Mouse (Mus musculus): ENCODE measurements around the gene Lmntd2. TPM values are rescaled to one million over a fixed set of nuclear protein-coding genes. Genes with fewer than 3 reads are reported as not detected.

The Lmntd2 gene
- total RNA-seq, 2 experiments from 2014 or later = not detected

DNA sequence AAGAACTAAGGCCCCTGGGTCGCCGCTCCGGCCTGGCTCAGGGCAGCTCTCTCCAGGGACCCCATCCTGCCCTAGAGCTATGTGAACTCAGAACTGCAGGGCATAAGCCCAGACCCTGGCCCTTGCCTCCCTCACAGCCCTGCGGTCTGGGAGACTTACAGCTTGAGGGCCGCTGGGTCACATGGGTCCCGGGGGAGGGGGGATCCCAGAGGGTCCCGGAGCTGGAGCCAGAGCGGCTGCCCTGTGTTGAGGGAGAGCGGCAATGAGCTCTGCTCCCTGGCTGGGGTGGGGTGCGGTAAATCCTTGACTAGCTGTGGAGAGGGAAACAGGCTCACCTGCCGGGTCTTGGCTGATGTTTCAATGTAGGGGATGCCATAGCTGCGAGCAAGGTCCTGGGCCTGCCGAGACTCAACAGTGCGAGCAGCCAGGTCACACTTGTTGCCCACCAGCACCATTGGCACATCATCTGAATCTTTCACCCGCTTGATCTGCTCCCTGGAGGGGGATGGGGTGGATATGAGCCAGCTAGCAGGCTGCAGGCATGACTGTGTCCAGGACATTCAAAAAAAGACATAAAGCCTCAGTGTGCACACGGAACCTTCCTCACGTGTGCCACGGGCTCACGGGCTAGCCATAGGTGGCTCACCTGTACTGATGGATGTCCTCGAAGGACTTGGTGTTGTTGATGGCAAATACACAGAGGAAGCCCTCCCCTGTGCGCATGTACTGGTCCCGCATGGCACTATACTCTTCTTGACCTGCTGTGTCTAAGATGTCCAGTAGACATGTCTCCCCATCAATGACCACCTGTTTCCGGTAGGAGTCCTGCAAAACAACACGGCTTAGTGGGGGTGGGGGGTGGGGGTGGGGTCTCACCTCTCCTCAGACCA, 21.8 kb downstream of the Lmntd2 start:
- no peak for DNase-seq (ENCODE audit: low spot score in 2 of 2)

DNA sequence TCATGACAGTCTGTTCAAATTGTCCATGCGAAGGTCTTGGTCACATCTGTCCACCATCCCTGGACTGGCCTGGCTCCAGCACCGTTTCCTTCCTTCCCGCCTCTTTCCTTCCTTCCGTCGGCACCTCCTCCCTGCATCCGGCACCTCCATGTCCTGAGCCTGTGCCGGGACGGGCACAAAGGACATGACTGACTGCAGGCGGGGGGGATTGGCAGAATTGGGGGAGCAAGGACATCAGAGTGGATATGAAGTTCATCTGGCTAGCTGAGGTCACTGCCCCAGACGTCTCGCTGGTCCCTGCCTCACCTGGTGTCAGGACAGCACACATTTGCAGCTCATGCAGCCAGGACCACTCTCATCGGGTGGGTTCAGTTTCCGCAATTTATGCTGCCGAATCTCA, 22.8 kb downstream of the Lmntd2 start:
- no peak for DNase-seq (ENCODE audit: low spot score in 2 of 2)

DNA sequence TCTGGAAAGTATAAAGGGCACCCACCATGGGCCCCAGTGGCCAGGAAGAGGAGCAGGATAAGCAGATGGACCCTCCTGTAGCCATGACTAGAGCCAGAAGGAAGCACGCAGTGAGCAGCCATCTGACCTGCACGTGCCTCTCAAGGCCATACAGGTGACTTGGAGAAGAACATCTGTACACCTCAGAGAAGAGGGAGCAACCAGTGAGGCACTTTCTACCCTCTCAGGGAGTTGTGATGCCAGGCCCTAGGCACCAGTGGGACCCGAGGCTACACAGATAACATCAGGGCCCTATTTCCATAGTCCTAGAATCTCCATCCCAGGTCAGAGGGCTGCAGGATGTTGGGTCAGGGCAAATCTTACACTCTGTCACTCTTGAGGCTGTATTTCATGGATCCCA, 23.7 kb downstream of the Lmntd2 start:
- DNase-seq (ENCODE audit: low spot score in 2 of 2) = no peak

DNA sequence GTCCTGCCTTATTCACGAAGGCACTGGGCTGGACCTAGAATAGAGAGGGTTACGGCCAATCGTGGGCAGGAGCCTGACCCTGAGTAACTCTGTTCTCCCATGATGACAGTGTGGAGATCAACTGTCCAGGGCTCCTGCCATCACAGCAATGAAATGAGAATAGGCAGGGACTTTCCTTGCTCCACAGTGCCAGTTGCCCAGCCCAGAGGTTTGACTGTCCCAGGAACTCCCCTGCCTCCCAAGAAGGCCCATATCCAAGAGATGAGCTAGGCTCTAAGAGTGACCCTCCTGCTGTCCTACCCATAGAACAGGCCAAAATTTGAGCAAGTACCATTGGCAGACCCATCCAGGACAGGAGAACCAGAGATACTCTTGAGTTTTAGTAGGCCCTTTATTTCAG, 25.1 kb downstream of the Lmntd2 start:
- no peak for DNase-seq (ENCODE audit: low spot score in 2 of 2)

DNA sequence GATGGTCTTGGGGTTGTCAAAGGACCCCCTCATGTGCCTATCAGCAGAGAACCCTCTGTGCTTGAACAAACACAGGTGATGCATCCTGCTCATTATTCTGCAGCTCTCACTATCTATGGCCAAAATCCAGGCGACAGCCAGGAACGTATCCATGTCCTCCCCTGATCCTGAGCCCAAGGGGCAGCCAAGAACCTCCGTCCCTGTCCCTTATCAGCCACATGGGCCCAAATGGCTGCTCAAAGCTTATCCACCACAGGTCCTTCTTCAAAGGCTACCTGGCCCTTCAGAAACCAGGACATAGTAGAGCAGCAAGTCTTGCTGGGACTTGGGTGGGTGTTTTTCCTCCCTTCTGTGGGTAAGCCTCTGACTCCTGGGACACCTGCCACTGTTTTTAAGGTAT, 25.7 kb downstream of the Lmntd2 start:
- DNase-seq (ENCODE audit: low spot score in 2 of 2) = no peak

DNA sequence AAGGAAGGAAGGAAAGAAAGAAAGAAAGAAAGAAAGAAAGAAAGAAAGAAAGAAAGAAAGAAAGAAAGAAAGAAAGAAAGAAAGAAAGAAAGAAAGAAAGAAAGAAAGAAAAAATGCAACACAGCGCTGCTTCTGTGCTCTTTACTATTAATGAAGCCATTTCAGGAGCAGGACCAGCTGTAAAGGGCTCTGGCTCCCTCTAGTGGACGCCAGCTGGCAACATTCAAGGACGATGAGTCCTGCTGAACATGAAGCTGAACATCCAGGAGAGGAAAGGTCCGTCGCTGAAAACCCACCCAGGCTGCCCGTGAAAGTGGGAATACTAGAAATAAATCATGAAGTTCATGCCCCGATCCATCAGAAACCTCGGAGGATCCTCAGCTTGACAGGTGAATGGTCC, 37.7 kb downstream of the Lmntd2 start:
- peak; percentile 85 to 92 for DNase-seq (ENCODE audit: low spot score in 2 of 2)

DNA sequence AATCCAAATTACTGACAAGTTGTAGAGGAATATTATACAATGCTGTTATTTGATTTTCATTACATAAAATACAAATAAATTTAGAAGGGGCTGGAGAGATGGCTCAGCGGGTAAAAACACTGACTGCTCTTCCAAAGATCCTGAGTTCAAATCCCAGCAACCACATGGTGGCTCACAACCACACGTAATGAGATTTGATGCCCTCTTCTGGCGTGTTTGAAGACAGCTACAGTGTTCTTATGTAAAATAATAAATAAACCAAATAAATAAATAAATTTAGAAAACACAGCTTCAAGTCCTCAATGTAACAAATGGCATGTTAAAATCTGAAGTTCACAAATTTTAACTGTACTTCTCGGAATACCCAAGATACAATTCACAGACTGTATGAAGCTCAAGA, 38.8 kb downstream of the Lmntd2 start:
- no peak for DNase-seq (ENCODE audit: low spot score in 2 of 2)

DNA sequence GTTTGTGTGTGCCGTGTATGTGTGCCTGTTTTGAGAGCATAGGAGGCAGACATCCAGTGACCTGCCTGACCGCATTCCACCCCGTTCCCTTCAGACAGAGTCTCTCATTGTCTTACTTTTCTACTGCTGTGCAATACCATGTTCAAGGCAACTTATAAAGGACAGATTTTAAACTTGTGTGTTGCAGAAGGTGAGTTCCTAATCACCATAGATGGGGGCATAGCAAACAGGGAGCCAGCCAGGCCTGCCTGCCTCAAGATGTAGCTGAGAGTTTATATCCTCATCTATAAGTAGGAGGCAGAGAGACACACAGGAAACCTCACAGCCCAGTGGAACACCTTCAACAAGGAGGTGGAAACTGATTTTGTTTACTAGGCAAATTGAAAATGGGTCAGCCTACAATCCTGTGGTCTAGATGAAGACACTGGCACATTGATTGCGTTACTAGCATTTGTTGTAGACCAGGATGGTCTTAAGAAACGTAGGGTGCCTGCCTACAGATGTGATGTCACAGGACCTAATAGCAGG, 40.5 kb downstream of the Lmntd2 start:
- DNase-seq (ENCODE audit: low spot score in 2 of 2) = no peak

DNA sequence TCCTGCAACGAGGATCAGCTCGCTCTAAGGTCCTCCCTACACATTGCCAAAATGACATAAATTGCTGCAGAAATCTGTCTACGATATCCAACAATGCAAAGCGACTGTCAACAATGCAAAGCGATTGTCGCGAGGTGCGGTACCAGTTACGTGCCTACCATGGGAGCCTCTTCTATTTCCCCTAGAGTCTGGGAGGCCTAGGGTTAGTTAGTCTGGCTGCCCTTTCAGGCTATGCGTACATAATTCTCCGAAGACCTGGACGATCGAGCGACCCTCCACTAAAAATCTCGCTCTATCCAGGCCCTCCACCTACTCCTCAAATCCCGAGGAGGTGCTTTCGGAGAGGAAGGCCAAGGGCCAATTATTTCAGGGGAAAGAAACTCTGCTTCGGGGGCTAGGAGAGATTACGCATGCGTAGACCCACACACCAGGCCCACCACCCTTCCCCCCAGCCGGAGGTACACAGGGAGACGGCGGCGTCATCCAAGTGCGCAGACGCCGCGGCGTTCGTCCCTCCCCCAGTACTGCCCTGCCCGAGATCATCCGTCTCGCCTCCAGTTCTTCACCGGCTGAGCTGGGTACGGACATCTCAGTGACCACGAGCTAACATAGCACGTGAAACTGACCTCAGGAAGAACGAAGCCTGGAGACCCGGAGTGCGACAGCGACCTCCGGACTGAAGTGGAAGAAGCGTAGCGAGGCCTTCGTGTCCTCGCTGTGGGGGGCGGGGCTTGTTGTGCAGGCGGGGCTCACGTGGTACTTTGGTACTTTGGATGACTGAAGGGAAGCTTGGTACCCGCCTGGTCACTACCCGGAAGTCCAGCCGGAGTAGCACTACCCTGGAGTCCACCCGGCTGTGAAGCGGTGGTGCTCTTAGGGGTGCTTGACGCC, 41.5 kb downstream of the Lmntd2 start, which contains the start of gene Rnh1:
Gene Rnh1, minus strand, starts transcription at position 742 of the 891 bp plus-strand sequence.
- DNase-seq (ENCODE audit: low spot score in 2 of 2) = peak; percentile 91 to 92

DNA sequence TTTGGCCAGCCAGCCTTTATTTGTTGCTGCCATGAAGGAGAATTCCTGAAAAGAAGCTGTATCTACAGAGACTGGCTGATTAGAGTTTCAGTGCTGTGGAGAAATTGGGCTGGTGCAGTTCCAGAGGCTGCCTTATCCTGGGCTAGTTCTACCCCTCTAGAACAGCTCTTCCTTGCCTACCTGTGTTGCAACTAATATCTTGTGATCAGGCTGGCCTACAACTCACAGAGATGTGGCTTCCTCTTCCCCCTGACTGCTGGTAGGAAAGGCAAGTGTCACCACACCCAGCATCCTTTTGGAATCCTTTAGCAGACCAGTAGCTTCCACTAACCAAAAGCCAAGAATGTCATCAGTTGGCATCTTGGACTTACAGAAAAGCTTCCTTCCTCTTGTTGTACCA, 44.0 kb downstream of the Lmntd2 start:
- no peak for DNase-seq (ENCODE audit: low spot score in 2 of 2)

DNA sequence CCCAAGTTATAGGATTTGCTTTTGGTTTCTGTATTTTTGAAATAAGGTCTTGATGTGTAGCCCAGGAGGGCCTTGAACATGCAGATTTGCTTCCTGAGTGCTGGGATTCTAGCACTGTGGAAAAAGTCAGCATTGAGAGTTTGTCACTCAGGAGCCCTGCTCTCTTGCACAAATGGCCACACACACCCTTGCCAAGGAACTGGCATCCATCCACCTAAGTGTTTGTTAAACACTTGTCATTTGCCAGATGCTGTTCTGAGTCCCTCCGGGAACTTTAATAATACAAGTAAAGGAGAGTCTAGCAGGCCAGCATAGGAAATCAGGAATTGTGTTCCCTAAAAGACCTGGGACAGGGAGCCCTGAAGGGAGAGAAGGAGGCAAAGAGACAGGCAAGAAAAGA, 44.6 kb downstream of the Lmntd2 start:
- DNase-seq (ENCODE audit: low spot score in 2 of 2) = no peak

DNA sequence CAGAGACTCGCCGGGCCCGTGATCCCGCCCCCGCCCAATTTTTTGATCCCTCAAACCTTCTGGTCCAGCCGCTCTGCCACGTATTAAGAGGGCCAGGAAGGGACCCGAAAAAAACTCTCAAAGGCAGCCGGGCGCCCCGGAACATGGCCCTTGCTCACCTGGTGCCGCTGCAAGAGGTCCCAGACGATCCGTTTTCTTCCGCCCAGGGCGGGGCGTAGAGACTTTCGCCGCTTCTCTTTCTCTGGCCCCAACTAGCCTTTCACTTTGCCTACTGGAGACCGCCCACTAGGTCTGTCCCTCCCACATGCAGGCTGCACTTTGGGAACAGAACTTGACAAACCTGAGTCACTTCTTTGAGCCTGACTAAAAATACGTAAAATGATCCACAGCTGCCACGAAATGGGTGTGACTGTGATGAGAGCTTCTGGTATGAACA, 45.3 kb downstream of the Lmntd2 start:
- DNase-seq (ENCODE audit: low spot score in 2 of 2) = peak; percentile 50 to 69

DNA sequence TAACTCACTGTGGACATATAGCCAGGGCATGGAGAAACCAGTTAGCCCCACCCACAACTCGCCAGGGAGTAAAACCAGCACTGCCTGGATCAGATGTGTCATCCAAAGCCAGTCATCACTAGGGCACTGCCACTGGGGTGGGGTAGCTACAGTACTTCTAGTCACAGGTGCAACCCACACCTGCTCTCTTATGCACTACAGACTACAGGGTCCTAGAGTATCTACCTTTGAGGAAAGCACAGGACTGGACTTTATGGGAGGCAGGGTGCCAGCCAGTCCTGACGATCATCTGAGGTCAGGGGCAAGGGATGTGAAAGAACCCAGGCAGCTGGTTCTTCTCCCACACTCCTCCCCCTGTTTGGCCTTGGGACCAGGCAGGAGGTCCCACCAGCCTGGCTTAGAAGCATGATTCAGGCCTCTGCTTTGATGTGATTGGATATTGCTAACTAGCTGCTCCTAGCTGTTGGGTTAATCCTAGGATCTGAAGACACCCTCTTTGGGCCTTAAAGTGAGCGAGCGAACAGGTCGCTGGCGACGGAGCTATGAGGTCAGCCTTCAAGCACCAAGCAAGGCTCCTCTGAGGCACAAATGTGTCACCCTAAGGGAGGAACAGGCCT, 45.9 kb downstream of the Lmntd2 start:
- peak in 1 of 2 experiments; percentile 24 for DNase-seq (ENCODE audit: low spot score in 2 of 2)

DNA sequence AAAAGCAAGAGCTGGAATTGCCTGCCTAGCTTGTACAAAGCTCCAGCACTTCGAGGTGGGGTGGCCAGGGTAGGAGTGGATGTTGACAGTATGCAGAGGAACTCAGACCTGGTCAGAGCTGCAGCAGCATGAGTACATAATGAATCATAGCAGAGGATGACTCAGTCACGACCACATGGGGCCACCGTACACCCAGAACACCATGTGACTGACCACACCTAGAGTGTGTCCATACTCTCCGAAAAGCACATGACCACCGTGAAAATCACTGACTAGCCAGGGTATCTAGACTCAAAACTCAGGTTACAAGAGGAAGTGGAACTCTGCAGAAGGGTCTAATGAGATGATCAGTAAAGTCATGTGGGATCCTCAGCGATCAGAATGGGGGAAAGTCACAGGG, 49.0 kb downstream of the Lmntd2 start:
- DNase-seq (ENCODE audit: low spot score in 2 of 2) = peak; percentile 18 to 42

DNA sequence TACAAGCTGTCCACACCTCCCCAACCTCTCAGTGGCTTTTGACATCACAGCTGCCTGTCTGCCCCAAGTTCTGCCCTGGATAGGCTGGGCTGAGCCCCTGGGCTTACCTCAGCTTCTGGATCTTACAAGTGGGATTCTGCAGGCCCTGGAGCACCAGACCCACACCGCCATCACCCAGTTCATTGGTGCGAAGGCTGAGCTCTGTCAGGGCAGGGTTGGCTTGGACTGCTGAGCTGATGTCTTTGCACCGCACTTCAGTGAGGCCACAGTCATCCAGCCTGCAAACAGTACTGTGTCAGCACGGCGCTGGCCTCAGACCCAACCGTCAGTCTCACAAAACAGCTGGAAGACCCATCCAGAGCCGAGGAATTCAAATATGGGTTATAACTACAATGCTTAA, 49.5 kb downstream of the Lmntd2 start:
- no peak for DNase-seq (ENCODE audit: low spot score in 2 of 2)

Small RNAs within 50 kb of the gene (microRNA-seq; reads per million reads assigned to microRNA genes)
- gene Mir210 = 125 to 200 reads per million in 2 experiments

Other genes starting within 250 kb of the Lmntd2 start
- gene Ifitm1, start 246.9 kb downstream of the Lmntd2 start, total RNA-seq (2021) = 1 to 10 TPM; 2.0 to 3.4 TPM
- 10 to 100 TPM; 12.9 to 13.6 TPM for gene Ifitm3, start 203.3 kb downstream of the Lmntd2 start, total RNA-seq (2021)
- under 1 TPM in 1 of 2 experiments, not detected in 1; 0.61 TPM for gene Ifitm6, start 196.2 kb downstream of the Lmntd2 start, total RNA-seq (2021)
- not detected for gene Gm17387, start 184.9 kb downstream of the Lmntd2 start, total RNA-seq (2021)
- gene B4galnt4, start 153.0 kb downstream of the Lmntd2 start, total RNA-seq (2021) = 10 to 100 TPM; 85.9 to 86.1 TPM
- under 1 TPM; 0.26 to 0.33 TPM for gene Pkp3, start 135.9 kb downstream of the Lmntd2 start, total RNA-seq (2021)
- 1 to 10 TPM; 2.1 to 2.3 TPM for gene Sigirr, start 113.5 kb downstream of the Lmntd2 start, total RNA-seq (2021)
- gene Ano9, start 96.3 kb downstream of the Lmntd2 start, total RNA-seq (2021) = not detected
- gene Ptdss2, start 91.7 kb downstream of the Lmntd2 start, total RNA-seq (2021) = 10 to 100 TPM; 43.9 to 51.1 TPM
- 10 to 100 TPM; 39.0 to 43.2 TPM for gene Rnh1, start 41.2 kb downstream of the Lmntd2 start, total RNA-seq (2021)
- 100 to 1,000 TPM; 223 to 237 TPM for gene Hras, start 20.1 kb downstream of the Lmntd2 start, total RNA-seq (2021)
- gene Lrrc56, start 19.9 kb downstream of the Lmntd2 start, total RNA-seq (2021) = 1 to 10 TPM; 2.7 to 4.4 TPM
- 1 to 10 TPM; 1.4 to 2.5 TPM for gene Rassf7, start 1.8 kb upstream of the Lmntd2 start, total RNA-seq (2021)
- 10 to 100 TPM; 73.6 to 75.1 TPM for gene Phrf1, start 14.7 kb upstream of the Lmntd2 start, total RNA-seq (2021)
- gene Irf7, start 52.4 kb upstream of the Lmntd2 start, total RNA-seq (2021) = 1 to 10 TPM in 1 of 2 experiments, under 1 TPM in 1; 1.00 to 2.0 TPM
- gene Cdhr5, start 62.7 kb upstream of the Lmntd2 start, total RNA-seq (2021) = not detected
- not detected for gene Sct, start 65.1 kb upstream of the Lmntd2 start, total RNA-seq (2021)
- gene Drd4, start 77.9 kb upstream of the Lmntd2 start, total RNA-seq (2021) = under 1 TPM; 0.33 to 0.66 TPM
- 10 to 100 TPM; 62.8 to 70.5 TPM for gene Deaf1, start 113.6 kb upstream of the Lmntd2 start, total RNA-seq (2021)
- gene Tmem80, start 113.7 kb upstream of the Lmntd2 start, total RNA-seq (2021) = 10 to 100 TPM; 24.6 to 34.6 TPM
- gene Eps8l2, start 124.8 kb upstream of the Lmntd2 start, total RNA-seq (2021) = 1 to 10 TPM; 3.5 to 6.3 TPM
- gene Taldo1, start 178.1 kb upstream of the Lmntd2 start, total RNA-seq (2021) = 100 to 1,000 TPM in 1 of 2 experiments, 10 to 100 TPM in 1; 96.6 to 104 TPM
- 10 to 100 TPM; 40.4 to 45.1 TPM for gene Gatd1, start 200.1 kb upstream of the Lmntd2 start, total RNA-seq (2021)
- gene Cend1, start 215.4 kb upstream of the Lmntd2 start, total RNA-seq (2021) = 100 to 1,000 TPM; 274 to 309 TPM
- gene Slc25a22, start 223.8 kb upstream of the Lmntd2 start, total RNA-seq (2021) = 100 to 1,000 TPM; 251 to 254 TPM
- gene Pidd1, start 229.9 kb upstream of the Lmntd2 start, total RNA-seq (2021) = 1 to 10 TPM; 1.1 to 1.4 TPM
- gene Rplp2, start 233.3 kb upstream of the Lmntd2 start, total RNA-seq (2021) = 100 to 1,000 TPM; 555 to 600 TPM
- 10 to 100 TPM; 23.6 to 24.8 TPM for gene Pnpla2, start 241.1 kb upstream of the Lmntd2 start, total RNA-seq (2021)
- gene Cracr2b, start 247.0 kb upstream of the Lmntd2 start, total RNA-seq (2021) = 1 to 10 TPM; 3.7 to 4.5 TPM